Mouse (Mus musculus): ENCODE measurements at regions not wholly inside any gene's neighbourhood (a gene's known extent, or its start where the extent isn't known, plus 50 kb on each side); places are given as distances from the start of the nearest gene placed in this dataset.

GRCm38 (mm10) chr2:9409075-9409474, 472.0 kb upstream of the 4930412O13Rik start:
- TF ChIP-seq CTCF (IDR thresholded peaks at IDR 0.05) (no peak), POLR2A (IDR thresholded peaks at IDR 0.05; ENCODE audit: insufficient read depth, low read depth, low read length) (no peak)

All from heart, adult 2 months (tissue).